Mouse (Mus musculus) embryo, embryonic 11.5 days (tissue): ENCODE data around the gene Gm10337.

Experiments used
- DNase-seq: peaks from one replicate; pipeline ENCODE4 v3.0.0-alpha.2; 2012; ENCODE audit warnings: low read depth, low spot score

Gene Gm10337

DNA sequence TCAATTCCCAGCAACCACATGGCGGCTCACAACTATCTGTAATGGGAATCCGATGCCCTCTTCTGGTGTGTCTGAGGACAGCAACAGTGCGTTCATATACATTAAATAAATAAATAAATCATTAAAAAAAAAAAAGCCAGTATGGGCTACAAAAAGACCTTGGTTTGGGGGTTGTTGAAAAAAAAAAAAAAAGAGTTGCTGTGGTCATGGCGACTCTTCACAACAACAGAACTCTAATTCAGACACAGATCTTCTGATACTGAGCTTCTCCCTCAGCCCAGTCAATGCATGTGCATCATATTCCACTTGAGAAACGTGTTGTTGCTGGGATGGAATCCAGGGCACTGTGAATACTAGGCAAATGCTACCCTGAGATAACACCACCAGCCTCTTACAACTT, 49.1 kb downstream of the Gm10337 start:
- DNase-seq, result no peak
